Mouse (Mus musculus): ENCODE measurements around the gene Tmem189. TPM values are rescaled to one million over a fixed set of nuclear protein-coding genes. Genes with fewer than 3 reads are reported as not detected.

Tmem189 gene
- polyA plus RNA-seq, 1 experiment from 2014 or later, result 43.7 TPM

- no peak overlapping the region for H3K4me3 ChIP-seq (replicated peaks)
- no peak overlapping the region for H3K9ac ChIP-seq
- no peak for ATAC-seq (ENCODE audit: insufficient number of reproducible peaks, low FRiP score, low TSS enrichment, low read depth)
- peaks cover 10% of the 10 kb centered on the region for H3K4me1 ChIP-seq
- no peaks in the 10 kb centered on the region for H3K27me3 ChIP-seq
- H3K36me3 ChIP-seq, result no peaks in the 10 kb centered on the region
- H3K9me3 ChIP-seq (replicated peaks), result no peaks in the 10 kb centered on the region
- H3K27ac ChIP-seq (replicated peaks), result no peak overlapping the region
- WGBS, result 66% methylated on average over 1 of the region's 1 CpGs
- no peak overlapping the region for H3K4me2 ChIP-seq (replicated peaks)
Measured at GRCm38 (mm10) chr2:167717208-167717607, 27.6 kb upstream of the Tmem189 start.

GRCm38 (mm10) chr2:167715008-167715407 lies 25.4 kb upstream of the Tmem189 start:
- peaks cover 15% of the 10 kb centered on the region for H3K4me1 ChIP-seq
- H3K9ac ChIP-seq, result no peak overlapping the region
- H3K27ac ChIP-seq (replicated peaks), result peak overlapping the region; percentile 4; the same call in 1 of the 2 replicates
- 59% methylated on average over 6 of the region's 6 CpGs for WGBS
- H3K9me3 ChIP-seq (replicated peaks), result no peaks in the 10 kb centered on the region
- no peak overlapping the region for H3K4me2 ChIP-seq (replicated peaks)
- H3K27me3 ChIP-seq, result no peaks in the 10 kb centered on the region
- no peak for ATAC-seq (ENCODE audit: insufficient number of reproducible peaks, low FRiP score, low TSS enrichment, low read depth)
- no peak overlapping the region for H3K4me3 ChIP-seq (replicated peaks)
- no peaks in the 10 kb centered on the region for H3K36me3 ChIP-seq

- Histone ChIP-seq H3K36me3 (no peaks in the 10 kb centered on the region), H3K4me3 (replicated peaks) (no peak overlapping the region), H3K9ac (no peak overlapping the region), H3K27me3 (no peaks in the 10 kb centered on the region), H3K27ac (replicated peaks) (no peak overlapping the region), H3K4me2 (replicated peaks) (no peak overlapping the region), H3K4me1 (peaks cover 18% of the 10 kb centered on the region), H3K9me3 (replicated peaks) (no peaks in the 10 kb centered on the region)
- WGBS, result 84% methylated on average over 6 of the region's 6 CpGs
- no peak for ATAC-seq (ENCODE audit: insufficient number of reproducible peaks, low FRiP score, low TSS enrichment, low read depth)
Measured at GRCm38 (mm10) chr2:167714298-167714697, 24.7 kb upstream of the Tmem189 start.

- Histone ChIP-seq H3K27me3 (no peaks in the 10 kb centered on the region), H3K27ac (replicated peaks) (0 out of 2 replicates have a peak overlapping the region, but pooled peaks have one; percentile 55), H3K4me2 (replicated peaks) (no peak overlapping the region), H3K4me3 (replicated peaks) (no peak overlapping the region), H3K4me1 (peaks cover 23% of the 10 kb centered on the region), H3K9me3 (replicated peaks) (no peaks in the 10 kb centered on the region), H3K36me3 (no peaks in the 10 kb centered on the region), H3K9ac (no peak overlapping the region)
- WGBS, result 60% methylated on average over 19 of the region's 23 CpGs
- ATAC-seq (ENCODE audit: insufficient number of reproducible peaks, low FRiP score, low TSS enrichment, low read depth), result no peak
Measured at GRCm38 (mm10) chr2:167712872-167713821, 23.5 kb upstream of the Tmem189 start.

GRCm38 (mm10) chr2:167710574-167710973 lies 21.0 kb upstream of the Tmem189 start:
- 52% methylated on average over 6 of the region's 6 CpGs for WGBS
- Histone ChIP-seq H3K4me3 (replicated peaks) (no peak overlapping the region), H3K4me1 (peaks cover 33% of the 10 kb centered on the region), H3K4me2 (replicated peaks) (no peak overlapping the region), H3K27ac (replicated peaks) (no peak overlapping the region; the same call in 1 of the 2 replicates), H3K36me3 (no peaks in the 10 kb centered on the region), H3K27me3 (no peaks in the 10 kb centered on the region), H3K9me3 (replicated peaks) (no peaks in the 10 kb centered on the region), H3K9ac (no peak overlapping the region)
- no peak for ATAC-seq (ENCODE audit: insufficient number of reproducible peaks, low FRiP score, low TSS enrichment, low read depth)

GRCm38 (mm10) chr2:167709969-167710368 lies 20.3 kb upstream of the Tmem189 start:
- WGBS, result 36% methylated on average over 6 of the region's 6 CpGs
- Histone ChIP-seq H3K9me3 (replicated peaks) (no peaks in the 10 kb centered on the region), H3K27me3 (no peaks in the 10 kb centered on the region), H3K9ac (no peak overlapping the region), H3K36me3 (no peaks in the 10 kb centered on the region), H3K27ac (replicated peaks) (peak overlapping the region; percentile 17; the same call in 1 of the 2 replicates), H3K4me1 (peaks cover 36% of the 10 kb centered on the region), H3K4me3 (replicated peaks) (no peak overlapping the region), H3K4me2 (replicated peaks) (no peak overlapping the region)
- ATAC-seq (ENCODE audit: insufficient number of reproducible peaks, low FRiP score, low TSS enrichment, low read depth), result no peak

GRCm38 (mm10) chr2:167708373-167708772 lies 18.8 kb upstream of the Tmem189 start:
- WGBS, result 48% methylated on average over 15 of the region's 15 CpGs
- Histone ChIP-seq H3K4me2 (replicated peaks) (no peak overlapping the region), H3K9ac (no peak overlapping the region), H3K4me3 (replicated peaks) (no peak overlapping the region), H3K27me3 (no peaks in the 10 kb centered on the region), H3K27ac (replicated peaks) (peak overlapping the region; percentile 34; the same call in 1 of the 2 replicates), H3K4me1 (peaks cover 34% of the 10 kb centered on the region), H3K36me3 (no peaks in the 10 kb centered on the region), H3K9me3 (replicated peaks) (no peaks in the 10 kb centered on the region)
- ATAC-seq (ENCODE audit: insufficient number of reproducible peaks, low FRiP score, low TSS enrichment, low read depth), result no peak

GRCm38 (mm10) chr2:167706183-167706939 lies 16.7 kb upstream of the Tmem189 start:
- Histone ChIP-seq H3K27ac (replicated peaks) (no peak overlapping the region), H3K4me2 (replicated peaks) (no peak overlapping the region), H3K27me3 (no peaks in the 10 kb centered on the region), H3K4me1 (peaks cover 36% of the 10 kb centered on the region), H3K9me3 (replicated peaks) (no peaks in the 10 kb centered on the region), H3K36me3 (no peaks in the 10 kb centered on the region), H3K4me3 (replicated peaks) (no peak overlapping the region), H3K9ac (no peak overlapping the region)
- ATAC-seq (ENCODE audit: insufficient number of reproducible peaks, low FRiP score, low TSS enrichment, low read depth), result no peak
- WGBS, result 68% methylated on average over 11 of the region's 11 CpGs

- 84% methylated on average over 4 of the region's 4 CpGs for WGBS
- no peak overlapping the region for H3K4me2 ChIP-seq (replicated peaks)
- peaks cover 23% of the 10 kb centered on the region for H3K4me1 ChIP-seq
- H3K9ac ChIP-seq, result no peak overlapping the region
- no peak for ATAC-seq (ENCODE audit: insufficient number of reproducible peaks, low FRiP score, low TSS enrichment, low read depth)
- no peaks in the 10 kb centered on the region for H3K9me3 ChIP-seq (replicated peaks)
- no peaks in the 10 kb centered on the region for H3K36me3 ChIP-seq
- H3K27me3 ChIP-seq, result no peaks in the 10 kb centered on the region
- H3K27ac ChIP-seq (replicated peaks), result no peak overlapping the region
- no peak overlapping the region for H3K4me3 ChIP-seq (replicated peaks)
Measured at GRCm38 (mm10) chr2:167704409-167704808, 14.8 kb upstream of the Tmem189 start.

GRCm38 (mm10) chr2:167702126-167702525 lies 12.5 kb upstream of the Tmem189 start:
- 72% methylated on average over 6 of the region's 6 CpGs for WGBS
- H3K9me3 ChIP-seq (replicated peaks), result no peaks in the 10 kb centered on the region
- H3K27ac ChIP-seq (replicated peaks), result no peak overlapping the region
- H3K4me1 ChIP-seq, result peaks cover 19% of the 10 kb centered on the region
- H3K4me3 ChIP-seq (replicated peaks), result no peak overlapping the region
- no peaks in the 10 kb centered on the region for H3K36me3 ChIP-seq
- H3K9ac ChIP-seq, result no peak overlapping the region
- no peaks in the 10 kb centered on the region for H3K27me3 ChIP-seq
- no peak overlapping the region for H3K4me2 ChIP-seq (replicated peaks)
- no peak for ATAC-seq (ENCODE audit: insufficient number of reproducible peaks, low FRiP score, low TSS enrichment, low read depth)

- 76% methylated on average over 5 of the region's 5 CpGs for WGBS
- no peak for ATAC-seq (ENCODE audit: insufficient number of reproducible peaks, low FRiP score, low TSS enrichment, low read depth)
- Histone ChIP-seq H3K4me2 (replicated peaks) (no peak overlapping the region), H3K36me3 (no peaks in the 10 kb centered on the region), H3K9ac (no peak overlapping the region), H3K4me1 (peaks cover 18% of the 10 kb centered on the region), H3K9me3 (replicated peaks) (no peaks in the 10 kb centered on the region), H3K4me3 (replicated peaks) (no peak overlapping the region), H3K27ac (replicated peaks) (no peak overlapping the region; the same call in 1 of the 2 replicates), H3K27me3 (no peaks in the 10 kb centered on the region)
Measured at GRCm38 (mm10) chr2:167701472-167701871, 11.8 kb upstream of the Tmem189 start.
